Mouse (Mus musculus): ENCODE results near the gene Zmynd8.

- TF ChIP-seq CTCF (IDR thresholded peaks at IDR 0.05; ENCODE audit: low read depth) (no peak), EP300 (IDR thresholded peaks at IDR 0.05; ENCODE audit: low read depth) (no peak)
Observed at GRCm38 (mm10) chr2:165888813-165889221, 10.0 kb downstream of the Zmynd8 start.

Measured in liver, postnatal 0 days (tissue).